Mouse (Mus musculus) CD4-positive, CD25-positive, alpha-beta regulatory T cell, adult 4 months (primary cell): ENCODE results near the gene Tmem121b. TPM values are rescaled to one million over a fixed set of nuclear protein-coding genes. Genes with fewer than 3 reads are reported as not detected.

Source experiments
- ATAC-seq: one replicate; pipeline ENCODE4 v1.8.0; 2017
- polyA plus RNA-seq, 2 experiments: library from polyadenylated mRNA; unstranded; fragments of 100-300 nt; shearing (Covaris generic); gene quantifications; one replicate each; pipeline ENCODE4 v1.2.1; 2017

The Tmem121b gene
- under 1 TPM; 0.61 to 0.63 TPM for polyA plus RNA-seq

DNA sequence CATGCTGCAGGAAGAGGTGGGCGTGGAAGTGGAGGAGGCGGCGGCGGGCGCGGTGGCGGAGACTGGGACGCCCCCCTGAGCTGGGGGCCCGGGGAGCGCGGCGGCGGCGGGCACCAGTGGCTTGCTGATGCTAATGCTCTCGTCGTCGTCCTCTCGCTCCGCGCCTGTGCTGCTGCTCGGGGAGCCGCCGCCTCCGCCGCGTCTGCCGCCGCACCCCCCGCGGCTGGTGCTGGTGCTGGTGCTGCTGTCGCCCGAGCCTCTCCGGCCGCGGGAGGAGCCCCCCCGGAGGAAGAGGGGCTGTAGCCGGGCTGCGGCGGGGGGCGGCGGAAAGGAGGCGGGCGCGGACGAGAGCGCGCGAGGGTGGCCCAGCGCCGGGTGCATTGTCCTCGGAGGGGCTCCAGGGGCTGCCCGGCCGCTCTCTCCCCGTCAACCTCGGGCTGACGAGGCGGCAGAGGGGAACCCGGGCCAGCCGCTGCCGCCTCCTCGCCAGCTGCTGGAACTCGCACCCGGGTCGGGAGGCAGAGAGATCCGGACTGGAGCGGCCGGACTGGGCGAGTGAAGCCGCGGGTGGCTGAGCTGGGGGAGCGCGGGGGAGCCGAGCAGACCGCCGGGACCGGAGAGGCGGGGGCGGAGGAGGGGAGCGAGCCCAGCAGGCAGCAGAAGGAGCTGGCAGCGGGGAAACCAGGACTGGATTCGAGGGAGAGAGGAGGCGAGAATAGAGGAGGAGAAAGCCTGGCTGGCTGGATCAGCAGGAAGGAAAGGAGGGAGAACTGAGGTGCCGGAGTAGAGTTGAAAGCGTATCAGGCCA is at the start of gene Tmem121b:
Tmem121b (minus strand) TSS at position 434 of the 808 bp plus-strand sequence.
- ATAC-seq, result peak; percentile 36

DNA sequence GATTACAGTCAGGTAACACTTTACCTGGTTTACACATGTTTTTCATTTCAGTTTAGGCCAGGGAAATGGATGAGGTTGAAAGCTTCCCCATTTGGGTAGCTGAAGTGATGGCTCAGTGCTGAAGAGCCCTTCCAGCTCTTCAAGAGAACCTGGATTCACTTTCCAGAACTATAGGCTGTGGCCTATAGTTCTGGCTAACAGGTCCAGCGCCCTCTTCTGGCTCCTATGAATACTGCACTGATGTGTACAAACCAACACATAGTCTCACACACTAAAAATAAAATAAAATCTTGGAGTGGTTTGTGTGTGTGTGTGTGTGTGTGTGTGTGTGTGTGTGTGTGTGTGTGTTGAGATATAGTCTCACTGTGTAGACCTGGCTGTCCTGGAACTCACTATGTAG is 48.5 kb upstream of the Tmem121b start:
- no peak for ATAC-seq

DNA sequence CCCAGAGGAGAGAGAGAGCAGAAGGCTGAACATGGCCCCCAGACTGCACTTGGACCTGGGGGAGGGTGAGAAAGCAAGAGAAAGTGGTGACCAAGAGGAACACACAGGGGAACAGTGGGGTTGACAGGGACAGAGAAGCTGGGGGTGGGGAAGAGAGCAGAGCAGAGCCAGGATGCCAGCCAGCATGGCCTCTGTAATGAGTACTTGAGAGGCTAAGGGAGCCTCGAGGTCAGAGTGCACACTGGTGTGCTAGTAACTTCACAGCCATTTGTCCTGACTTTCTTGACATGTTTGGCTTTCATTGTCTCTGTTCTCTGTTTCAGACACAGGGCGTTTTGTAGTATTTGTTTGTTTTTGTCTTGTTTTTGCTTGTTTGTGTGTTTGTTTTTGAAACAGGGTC is 47.8 kb upstream of the Tmem121b start:
- ATAC-seq, result no peak

DNA sequence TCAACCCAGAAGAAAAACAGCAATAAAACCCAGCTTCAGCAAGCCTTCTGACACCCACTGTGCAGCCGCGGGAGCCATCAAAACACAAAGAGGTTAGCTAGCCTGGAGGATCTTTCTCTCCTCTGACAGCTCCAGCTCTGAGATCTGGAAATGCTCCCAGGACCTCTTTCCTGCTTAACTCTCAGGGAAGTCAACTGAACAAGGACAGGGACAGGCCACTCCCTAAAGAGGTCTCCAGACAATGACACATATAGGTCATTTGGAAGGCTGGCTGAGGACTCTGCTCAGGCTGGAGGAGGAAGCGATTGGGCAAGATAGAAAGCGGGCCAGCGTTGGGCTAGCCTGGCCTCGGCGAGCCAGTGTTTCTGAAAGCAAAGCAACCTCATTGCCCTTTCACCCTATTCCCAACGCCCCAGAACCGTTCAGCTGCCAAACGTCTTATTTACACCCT is 46.2 kb upstream of the Tmem121b start:
- no peak for ATAC-seq

DNA sequence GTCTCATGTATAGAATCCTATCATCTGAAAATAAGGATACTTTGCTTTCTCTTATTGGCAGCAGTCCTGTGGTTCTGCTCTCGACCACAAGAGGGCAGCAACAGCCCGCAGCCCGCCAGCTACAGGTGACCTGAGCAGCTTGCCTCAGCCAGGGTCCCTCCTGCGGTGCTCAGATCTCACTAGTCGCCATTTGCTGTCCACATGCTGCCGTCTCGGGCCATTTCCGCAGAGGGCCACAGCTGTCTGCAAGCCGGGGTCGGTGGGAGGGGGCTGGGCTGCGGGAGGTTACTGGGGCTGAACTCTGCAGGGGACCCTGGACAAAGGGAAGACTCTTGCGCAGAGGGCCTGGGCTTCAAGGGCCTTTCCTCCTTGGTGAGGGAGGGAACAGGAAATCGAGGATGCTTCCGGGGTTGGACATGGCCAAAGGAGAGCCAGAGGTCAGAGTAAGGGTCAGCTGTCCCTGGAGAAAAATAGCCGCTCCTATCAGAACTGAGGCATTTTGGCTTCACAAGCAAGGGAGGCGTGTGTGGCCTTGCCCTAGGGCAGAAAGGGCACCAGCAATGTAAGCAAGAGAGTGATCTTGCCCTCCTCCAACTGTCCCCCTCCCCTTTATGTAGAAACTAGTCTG is 45.6 kb upstream of the Tmem121b start:
- peak; percentile 93 for ATAC-seq

DNA sequence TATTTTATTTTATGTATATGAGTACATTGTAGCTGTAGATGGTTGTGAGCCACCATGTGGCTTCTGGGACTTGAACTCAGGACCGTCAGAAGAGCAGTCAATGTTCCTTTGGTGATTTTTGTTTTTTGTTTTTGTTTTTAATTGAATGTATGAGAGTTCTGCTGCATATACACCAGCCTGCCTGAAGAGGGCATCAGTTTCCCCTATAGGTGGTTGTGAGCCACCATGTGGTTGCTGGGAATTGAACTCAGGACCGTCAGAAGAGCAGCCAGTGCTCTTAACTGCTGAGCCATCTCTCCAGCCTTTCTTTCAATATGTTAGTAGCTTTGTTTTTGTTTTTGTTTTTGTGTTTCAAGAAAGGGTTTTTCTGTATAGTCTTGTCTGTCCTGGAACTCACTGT is 42.7 kb upstream of the Tmem121b start:
- ATAC-seq, result no peak

DNA sequence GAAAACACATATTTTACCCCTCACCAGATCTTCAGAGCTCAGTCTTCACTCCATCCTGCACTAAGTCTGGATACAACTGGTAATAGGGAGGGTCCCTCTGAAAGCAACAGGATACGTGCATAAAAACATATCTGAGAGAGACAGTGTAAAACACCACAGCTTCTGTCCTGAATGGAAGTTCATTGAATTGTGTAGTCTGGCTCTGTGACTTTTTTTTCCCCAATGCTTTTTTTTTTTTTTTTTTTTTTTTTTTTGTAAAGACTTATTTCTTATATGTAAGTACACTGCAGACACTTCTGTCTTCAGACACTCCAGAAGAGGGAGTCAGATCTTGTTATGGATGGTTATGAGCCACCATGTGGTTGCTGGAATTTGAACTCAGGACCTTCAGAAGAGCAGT is 39.0 kb upstream of the Tmem121b start:
- no peak for ATAC-seq

DNA sequence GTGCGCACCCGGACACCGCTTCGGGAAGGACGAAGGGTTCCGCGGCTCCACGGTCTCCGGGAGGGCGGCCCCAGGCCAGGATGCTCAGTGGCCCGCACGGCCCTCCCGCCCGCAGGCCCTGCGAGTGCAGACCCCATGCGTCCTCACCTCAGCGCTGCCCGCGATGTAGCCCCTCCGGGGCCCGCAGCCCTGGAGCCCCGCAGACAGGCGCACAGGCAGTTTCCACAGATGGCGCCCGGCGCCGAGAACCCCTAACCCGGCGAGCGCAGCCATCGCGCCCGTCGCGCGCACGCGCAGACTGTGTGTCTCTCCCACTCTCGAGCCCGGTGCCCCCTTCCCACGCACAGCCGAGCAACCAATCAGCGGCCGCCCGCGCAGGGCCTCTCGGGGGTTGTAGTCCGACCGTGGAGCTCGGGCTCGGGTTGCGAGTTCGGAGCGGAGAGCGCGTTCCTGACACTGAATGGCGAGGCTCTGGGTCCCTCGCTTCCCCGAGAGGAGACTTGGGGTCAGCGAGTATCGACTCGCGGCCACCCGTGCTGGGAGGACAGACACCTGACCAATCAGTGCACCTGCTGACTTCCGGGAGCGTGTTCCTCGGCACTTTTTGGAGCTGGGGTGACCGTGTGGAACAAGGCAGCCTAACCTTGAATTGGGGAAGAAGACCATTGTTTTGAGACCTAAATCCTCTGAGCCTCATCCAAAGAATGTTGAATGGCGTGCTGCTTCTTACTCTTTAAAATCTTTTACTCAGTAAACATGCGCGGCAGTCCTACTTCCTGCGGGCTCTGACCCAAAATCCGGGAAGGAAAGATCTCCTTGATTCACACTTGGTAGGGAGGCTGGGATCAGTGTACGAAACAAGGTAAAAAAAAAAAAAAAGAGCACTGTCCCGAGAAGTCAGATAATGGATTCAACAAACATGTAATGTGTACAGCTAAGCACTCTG is 37.7 kb upstream of the Tmem121b start, which contains the start of gene Hdhd5:
Hdhd5 (minus strand) TSS at position 300 of the 946 bp plus-strand sequence.
- ATAC-seq, result peak; percentile 92

DNA sequence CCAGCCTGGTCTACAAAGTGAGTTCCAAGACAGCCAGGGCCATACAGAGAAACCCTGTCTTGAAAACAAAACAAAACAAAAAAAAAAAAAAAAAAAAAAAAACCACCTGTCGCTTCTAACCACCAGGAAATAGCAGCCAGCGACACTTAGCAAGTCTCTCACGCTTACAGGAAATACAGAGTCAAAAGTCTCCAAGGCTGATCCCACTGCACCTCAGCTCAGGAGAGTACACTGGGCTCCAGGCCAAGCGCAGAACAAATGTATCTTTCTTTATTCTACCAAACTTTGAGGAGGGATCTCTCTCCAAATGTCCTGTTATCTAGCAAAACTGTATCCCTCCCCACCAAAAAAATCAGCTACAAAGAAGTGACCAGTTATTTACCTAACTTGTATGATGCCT is 35.5 kb upstream of the Tmem121b start:
- peak; percentile 56 for ATAC-seq

DNA sequence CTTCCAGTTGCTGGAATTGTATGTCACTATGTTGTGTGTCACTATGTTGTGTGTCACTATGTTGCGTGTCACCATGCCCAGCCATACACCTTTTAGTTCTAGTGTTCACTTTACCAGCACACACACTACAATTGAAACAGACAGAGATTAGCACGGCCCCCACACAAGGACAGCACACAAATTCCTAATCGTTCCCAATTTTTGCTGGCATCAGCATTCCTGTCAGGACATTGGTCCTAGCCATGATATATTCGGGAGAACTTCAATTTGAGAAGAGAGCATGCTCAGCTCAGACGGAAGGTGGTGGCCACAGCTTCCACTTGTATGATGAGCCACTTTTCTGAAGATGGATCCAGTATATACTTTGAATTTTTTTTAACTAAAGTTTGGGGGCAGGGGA is 31.2 kb upstream of the Tmem121b start:
- no peak for ATAC-seq

DNA sequence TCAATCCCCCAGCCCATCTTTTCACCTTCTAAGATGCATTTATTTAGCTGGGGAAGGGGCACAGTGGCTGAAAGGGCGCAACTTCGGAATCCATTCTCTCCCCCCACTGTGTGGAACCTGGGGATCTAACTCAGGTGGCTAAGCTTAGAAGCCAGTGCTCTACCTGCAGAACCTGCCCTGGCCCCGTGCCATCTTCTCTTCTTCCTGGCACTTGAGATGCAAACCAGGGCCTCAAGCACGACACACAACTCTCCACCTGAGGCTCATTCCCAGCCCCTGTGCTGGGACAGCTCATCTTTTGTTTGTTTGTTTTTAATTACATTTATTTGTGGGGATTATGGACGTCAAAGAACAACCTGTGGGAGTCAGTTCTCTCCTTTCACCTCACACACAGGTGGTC is 26.0 kb upstream of the Tmem121b start:
- ATAC-seq, result no peak

DNA sequence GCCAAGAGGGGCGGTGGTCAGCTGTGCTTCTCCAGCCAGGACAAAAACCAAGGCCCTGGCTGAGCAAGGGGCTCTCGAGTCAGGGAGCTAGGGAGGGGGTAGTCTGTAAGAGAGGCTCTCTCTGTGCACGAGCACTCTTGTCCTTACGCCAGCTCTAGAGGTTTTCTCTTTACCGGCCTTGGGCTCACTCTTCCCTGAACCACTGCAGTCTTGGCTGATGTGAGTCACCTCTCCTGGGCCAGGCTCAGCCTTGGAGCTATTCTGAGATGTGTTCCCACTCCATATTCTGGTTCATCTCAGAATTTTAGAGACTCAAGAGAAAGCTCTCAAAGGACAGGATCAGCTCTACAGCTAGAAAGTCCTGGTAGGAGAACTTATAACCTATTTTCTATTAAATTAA is 23.7 kb upstream of the Tmem121b start:
- ATAC-seq, result no peak

DNA sequence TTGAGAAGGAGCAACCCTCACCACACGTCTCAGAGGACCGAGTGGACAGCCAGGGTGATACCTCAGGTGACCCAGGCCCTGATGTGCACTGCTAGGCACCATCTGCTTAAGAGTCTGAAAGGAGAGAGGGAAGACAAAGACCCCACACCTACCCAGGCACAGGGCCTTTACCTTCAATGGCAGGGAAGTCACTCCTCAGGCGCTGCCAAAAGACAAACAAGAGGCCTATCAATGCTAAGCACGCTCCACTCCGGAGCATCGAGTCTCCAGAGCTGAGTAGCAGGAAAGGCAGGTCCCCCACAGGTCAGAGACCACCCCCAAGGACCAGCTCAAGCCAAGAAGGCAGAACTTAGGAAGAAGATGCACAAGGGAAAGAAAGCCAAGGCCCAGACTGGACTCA is 23.3 kb upstream of the Tmem121b start:
- no peak for ATAC-seq

DNA sequence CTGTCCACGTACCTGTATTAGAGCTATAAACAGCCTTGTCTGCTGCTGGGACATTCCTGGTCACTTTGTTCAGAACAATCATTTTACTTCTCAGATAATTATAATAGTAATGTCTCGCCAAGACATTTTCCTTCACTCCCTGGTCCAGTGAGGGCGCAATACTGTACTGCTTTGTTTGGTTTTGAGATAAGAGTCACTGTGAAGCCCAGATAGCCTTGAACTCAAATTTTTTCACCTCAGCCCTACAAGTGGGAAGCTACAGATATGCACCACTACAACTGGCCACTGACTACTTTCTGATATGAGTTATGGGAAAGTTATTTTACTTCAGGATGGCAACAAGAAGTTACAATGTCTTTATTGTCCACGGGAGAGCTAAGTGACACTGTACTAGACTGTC is 22.8 kb upstream of the Tmem121b start:
- no peak for ATAC-seq

DNA sequence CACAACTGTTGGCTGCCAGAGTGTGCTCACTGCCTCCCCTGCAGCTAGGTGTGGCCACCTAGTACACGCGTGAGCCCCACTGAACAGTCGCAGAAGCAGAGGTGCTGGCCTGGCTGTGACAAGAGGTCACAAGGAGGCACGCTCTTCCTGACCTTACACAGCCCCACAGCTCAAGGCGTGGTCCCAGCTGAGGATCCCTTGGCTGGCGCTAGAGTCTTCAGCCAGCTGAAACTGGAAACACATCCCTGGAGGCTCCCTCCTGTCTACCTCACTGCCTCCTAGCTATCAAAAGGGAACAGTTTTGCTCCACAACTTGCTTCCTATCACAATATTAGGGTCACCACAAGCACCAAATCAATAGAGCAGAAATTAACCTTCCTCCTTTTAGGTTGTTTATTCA is 17.6 kb upstream of the Tmem121b start:
- ATAC-seq, result no peak

DNA sequence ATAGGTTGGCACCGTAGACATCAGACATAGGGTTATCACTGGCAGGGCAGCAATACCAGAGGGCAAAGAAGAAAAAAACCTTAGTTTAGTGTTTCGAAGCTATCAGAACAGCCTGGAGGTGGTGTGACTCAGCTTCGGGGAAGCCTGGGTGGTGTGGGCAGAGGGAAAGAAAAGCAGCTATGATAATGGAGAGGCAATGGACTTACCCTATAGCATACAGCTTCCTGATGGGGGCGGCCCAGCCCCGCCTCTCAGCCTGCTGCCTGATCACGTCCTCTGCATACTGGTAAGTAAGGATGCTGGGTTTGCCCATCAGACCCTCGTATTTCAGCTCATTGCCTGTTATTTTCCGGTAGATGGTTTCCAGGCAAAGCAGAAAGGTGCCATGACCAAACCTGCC is 16.8 kb upstream of the Tmem121b start:
- no peak for ATAC-seq

DNA sequence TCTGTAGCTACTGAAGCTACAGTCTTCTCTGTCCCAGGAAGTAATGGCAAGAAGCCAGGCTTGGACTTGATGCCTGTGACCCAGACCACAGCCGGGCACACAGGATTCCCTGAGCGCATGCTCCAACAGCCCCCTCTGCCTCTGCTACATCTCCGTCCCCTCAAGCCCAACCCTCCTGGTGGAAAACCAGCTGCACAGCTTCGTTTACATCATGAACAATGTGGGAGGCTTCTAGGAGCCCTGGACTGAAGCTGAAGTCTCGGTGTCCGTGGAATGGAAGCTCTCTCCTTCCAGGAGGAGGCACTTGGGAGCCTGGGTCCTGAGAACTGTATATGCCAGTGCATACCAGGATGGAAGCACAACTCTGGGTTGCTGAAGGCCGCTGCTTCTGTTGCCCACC is 16.4 kb upstream of the Tmem121b start:
- no peak for ATAC-seq

DNA sequence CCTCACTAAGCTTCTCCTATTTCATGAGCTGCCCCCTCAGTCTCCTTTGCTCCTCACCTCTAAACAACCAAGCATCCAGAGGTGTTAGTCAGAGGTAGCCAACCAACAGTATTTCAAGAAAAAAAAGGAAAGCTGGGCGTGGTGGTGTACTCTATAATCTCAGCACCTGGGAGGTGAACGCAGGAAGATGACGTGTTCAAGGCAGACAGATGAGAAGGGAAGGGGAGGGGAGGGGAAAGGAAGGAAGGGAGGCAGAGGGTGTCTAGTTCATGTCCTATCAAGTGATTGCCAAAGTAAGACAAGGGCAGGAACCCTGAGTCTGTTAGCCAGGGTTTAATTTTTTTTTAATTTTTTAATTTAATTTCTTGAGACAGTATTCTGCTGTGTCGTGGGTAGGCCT is 15.0 kb upstream of the Tmem121b start:
- ATAC-seq, result peak; percentile 59

DNA sequence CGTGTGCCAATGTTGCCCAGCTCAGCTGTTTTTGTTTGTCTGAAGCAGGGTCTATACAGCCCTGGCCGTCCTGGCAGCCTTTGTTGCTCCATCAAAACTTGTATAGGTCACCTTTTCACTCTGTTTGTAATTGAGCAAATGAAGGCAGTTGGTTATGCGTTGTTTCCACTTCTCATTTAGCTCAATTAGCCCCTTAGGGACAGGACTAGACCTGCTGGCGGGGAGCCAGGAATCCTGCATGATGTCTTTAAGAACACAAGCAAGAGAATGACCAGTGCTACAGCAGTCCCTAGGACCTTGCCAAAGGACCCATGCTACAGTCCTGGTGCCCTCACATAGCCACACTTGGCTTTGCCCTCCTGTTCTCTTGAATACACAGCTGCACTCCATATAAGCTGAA is 11.9 kb upstream of the Tmem121b start:
- no peak for ATAC-seq

DNA sequence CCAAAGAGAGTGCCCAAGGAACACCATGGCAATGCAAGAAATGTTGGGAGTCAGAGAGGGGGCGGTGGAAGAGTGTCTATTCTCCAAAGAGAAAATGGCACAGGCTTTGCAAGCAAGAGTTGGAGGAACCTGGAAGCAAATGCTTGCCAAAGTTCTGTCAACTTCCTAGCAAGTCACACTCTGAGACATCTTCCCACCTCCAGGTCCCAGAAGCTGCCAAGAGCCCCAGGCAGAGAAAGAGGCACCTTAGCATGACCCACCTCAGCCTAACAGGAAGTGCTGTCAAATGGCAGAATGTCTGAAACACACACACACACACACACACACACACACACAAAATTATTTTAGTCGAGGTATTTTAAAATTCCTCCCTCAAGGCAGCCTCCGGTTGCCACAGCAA is 10.4 kb upstream of the Tmem121b start:
- no peak for ATAC-seq

DNA sequence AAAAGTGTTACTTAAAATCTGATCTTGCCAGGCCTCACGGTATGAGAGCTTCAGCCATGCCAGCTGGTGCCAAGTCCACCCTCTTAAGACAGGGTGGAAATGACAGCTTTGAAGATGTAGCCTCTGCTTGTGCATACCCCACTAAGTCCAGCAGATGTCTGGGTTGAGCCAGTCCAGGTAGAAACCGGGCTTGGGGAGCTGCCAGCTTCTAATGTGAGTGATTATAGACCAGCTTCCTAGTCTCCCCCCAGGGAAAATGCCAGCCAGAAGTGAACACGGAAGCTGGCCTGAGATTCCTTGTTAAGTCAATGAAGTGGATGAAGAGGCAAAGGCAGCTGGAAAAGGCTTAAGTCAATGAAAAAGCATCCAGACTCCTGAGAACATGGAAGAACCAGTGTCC is 2.9 kb upstream of the Tmem121b start:
- no peak for ATAC-seq

DNA sequence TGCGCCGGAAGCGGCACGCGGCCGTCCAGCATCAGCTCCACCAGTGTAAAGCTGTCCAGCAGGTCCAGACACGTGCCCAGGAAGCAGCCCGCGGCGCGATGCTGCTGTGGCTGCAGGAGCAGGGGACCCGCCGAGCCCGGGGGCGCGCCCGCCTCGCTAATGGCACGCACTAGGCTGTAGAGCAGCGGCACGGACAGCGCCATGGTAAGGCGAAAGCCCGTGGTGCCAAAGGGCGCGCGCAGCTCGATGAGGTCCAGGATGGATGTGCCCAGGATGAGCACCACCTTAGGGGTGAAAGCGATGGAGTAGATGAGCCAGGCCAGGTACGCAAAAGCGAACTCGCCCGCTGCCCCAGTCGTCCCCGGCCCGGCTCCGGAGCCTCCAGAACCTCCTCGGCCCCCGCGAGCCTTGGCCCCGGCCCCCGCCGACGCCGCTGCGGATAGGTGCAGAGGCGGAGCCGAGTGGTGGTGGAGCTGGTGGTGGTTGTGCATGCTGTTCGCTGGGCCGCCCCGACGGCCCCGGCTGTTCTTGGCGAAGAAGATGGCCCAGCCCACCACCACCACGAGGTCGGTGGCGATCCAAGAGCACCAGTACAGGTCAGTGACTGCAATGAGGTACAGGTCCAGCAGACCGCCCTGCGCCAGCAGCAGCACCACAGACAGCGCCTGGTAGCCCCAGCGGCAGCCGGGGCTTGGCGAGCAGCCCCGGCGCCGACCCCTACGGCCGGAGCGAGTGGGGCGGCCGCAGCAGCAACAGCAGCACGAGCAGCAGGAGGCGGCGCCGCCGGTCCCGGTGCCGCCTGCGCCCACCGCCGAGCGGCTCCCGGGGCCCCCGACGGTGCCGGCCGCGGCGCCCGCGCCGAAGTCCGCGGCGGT is 871 bp downstream of the Tmem121b start:
- peak; percentile 44 for ATAC-seq
